Mouse (Mus musculus) neural tube, embryonic 14.5 days (tissue): Measurements from ENCODE around the gene Dcaf8. TPM values are rescaled to one million over a fixed set of nuclear protein-coding genes. Genes with fewer than 3 reads are reported as not detected.

ENCODE experiments used
- ATAC-seq: fragments of 200-750 bp; cut with Nextera tagmentation; 2 replicates; pipeline ENCODE4 v1.8.0; 2017; ENCODE audit warnings: low read depth, mild to moderate bottlenecking, moderate TSS enrichment, moderate library complexity
- H3K27ac ChIP-seq: fragments of 300-500 bp; sonication (generic); 2 replicates; pipeline ENCODE4 v1.5.1; 2014; ENCODE audit warnings: low read depth, mild to moderate bottlenecking, control low read depth, low read length, moderate library complexity, mixed read lengths
- H3K27me3 ChIP-seq: fragments of 300-500 bp; sonication (generic); 2 replicates; pipeline ENCODE4 v1.6.1; 2014; ENCODE audit warnings: low read length; ENCODE audit not compliant: control insufficient read depth, insufficient read depth
- H3K36me3 ChIP-seq: fragments of 300-500 bp; sonication (generic); 2 replicates; pipeline ENCODE4 v1.6.1; 2014; ENCODE audit warnings: low read length, mixed read lengths; ENCODE audit not compliant: control insufficient read depth, insufficient read depth
- H3K4me1 ChIP-seq: fragments of 300-500 bp; sonication (generic); 2 replicates; pipeline ENCODE4 v1.6.1; 2014; ENCODE audit warnings: low read length; ENCODE audit not compliant: control insufficient read depth, insufficient read depth
- H3K4me2 ChIP-seq: fragments of 300-500 bp; sonication (generic); 2 replicates; pipeline ENCODE4 v1.6.1; 2014; ENCODE audit warnings: mild to moderate bottlenecking, low read depth, low read length, control low read depth
- H3K4me3 ChIP-seq: fragments of 300-500 bp; sonication (generic); 2 replicates; pipeline ENCODE4 v1.5.1; 2014; ENCODE audit warnings: low read depth, low read length, control low read depth, mixed read lengths
- H3K9ac ChIP-seq: fragments of 300-500 bp; sonication (generic); replicated peaks from 2 replicates; pipeline ENCODE4 v1.6.1; 2014; ENCODE audit warnings: low read depth, mild to moderate bottlenecking, control low read depth, low read length, mixed read lengths
- H3K9me3 ChIP-seq: fragments of 300-500 bp; sonication (generic); 2 replicates; pipeline ENCODE4 v1.6.1; 2016; ENCODE audit warnings: low read length; ENCODE audit not compliant: control insufficient read depth
- WGBS: fragments of 180-500 bp; shearing (Covaris S2); extraction: QIAGEN DNeasy Blood & Tissue Kit; methylation state at CpG from one replicate; pipeline ENCODE4 v1.1.7; 2014; 5-methylcytosine and 5-hydroxymethylcytosine counted together
- polyA plus RNA-seq: library from polyadenylated mRNA; unstranded; fragments of >200 nt; fragmentation: Nextera tagmentation; extraction: Ambion mirVana; gene quantifications from 2 replicates; pipeline ENCODE4 v1.2.1, GENCODE M21; 2014

The Dcaf8 gene
- polyA plus RNA-seq, 1 experiment from 2014 or later: 72.3 TPM

DNA sequence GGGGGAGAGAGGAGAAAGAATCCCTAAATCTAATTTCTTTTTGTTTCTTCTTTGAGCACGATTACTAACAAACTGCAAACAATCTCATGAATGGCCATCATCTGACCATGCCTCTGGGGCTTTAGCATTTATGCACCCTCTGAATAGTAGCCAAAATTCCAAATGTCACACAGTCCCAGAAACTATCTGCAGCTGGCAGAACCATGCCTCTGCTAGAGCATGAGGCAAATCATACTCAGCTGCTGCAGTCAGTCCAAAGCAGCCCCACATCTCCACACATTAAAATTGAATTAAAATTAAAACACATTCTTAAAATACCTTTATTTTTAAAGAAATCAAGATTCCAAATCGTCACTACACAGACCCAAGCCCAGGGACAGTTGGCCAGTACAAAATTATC is 7.7 kb upstream of the Dcaf8 start:
- Histone ChIP-seq H3K27me3 (no peaks in the 10 kb centered on the region), H3K9me3 (no peaks in the 10 kb centered on the region), H3K4me2 (no peak overlapping the region), H3K9ac (no peak overlapping the region), H3K4me1 (no peaks in the 10 kb centered on the region), H3K4me3 (no peak overlapping the region), H3K27ac (no peak overlapping the region), H3K36me3 (peaks cover under 1% of the 10 kb centered on the region; the same call in 1 of the 2 replicates)
- ATAC-seq: no peak
- WGBS: 90% methylated on average over 2 of the region's 2 CpGs

DNA sequence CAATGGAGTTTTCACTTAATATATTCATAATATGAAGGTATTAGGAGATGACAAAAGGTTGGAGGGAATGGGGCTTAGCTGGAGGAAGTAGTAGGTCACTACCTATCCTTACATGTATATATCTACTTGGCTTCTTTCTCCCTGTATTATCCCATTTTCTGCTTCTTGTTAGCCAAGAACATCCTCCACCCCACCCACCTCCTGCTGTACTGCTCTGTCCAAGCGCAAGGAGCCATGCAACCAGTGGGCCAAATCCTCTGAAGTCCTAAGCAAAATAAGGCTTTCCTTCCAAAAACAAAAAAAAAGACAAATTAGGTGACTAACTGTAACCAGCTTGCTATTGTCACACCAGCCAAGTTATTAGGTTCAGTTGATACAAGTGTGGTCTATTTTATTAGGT is 7.1 kb upstream of the Dcaf8 start:
- no peak overlapping the region for H3K4me2 ChIP-seq
- no peak overlapping the region for H3K4me3 ChIP-seq
- no peaks in the 10 kb centered on the region for H3K36me3 ChIP-seq
- no peaks in the 10 kb centered on the region for H3K4me1 ChIP-seq
- WGBS: 88% methylated on average over 1 of the region's 1 CpGs
- no peak overlapping the region for H3K9ac ChIP-seq
- H3K27me3 ChIP-seq: no peaks in the 10 kb centered on the region
- no peak overlapping the region for H3K27ac ChIP-seq
- no peaks in the 10 kb centered on the region for H3K9me3 ChIP-seq
- ATAC-seq: no peak

DNA sequence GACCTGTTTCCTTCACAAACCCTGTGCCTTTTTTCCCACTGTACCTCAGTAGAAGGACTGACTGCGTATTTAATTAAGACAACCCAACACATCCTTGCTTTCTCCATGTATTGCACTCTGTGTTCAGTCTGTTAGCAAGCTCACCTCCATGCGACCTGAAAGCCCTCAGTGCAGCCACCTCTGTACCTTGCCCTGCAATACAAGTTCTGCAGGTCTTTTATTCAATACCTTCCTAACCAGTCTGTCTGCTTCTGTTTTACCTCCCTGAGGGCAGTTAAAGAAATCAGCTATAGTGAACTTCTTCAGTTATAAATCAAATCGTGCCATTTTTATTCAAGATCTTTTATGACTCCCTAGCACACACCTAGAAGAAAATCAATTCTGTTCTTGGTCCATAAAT is 6.4 kb upstream of the Dcaf8 start:
- no peak for ATAC-seq
- WGBS: 91% methylated on average over 3 of the region's 3 CpGs

DNA sequence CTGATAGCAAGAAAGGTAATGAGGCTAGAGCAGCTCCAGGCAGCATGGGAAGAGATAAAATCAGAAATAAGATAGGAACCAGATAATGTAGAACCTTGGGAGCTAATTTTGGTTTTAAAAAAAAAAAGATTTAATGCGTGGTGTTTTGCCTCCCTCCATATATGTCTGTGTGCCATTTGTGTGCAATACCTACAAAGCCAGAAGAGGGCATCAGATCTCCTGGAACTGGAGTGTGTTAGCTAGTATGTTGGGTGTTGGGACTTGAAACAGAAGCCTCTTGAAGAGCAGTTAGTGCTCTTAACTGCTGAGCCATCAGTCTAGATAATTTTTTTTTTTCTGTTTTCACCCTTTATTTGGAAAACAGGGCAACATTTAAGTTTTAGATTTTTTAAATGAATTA is 4.3 kb upstream of the Dcaf8 start:
- Histone ChIP-seq H3K4me1 (no peaks in the 10 kb centered on the region), H3K4me3 (no peak overlapping the region), H3K9ac (no peak overlapping the region), H3K9me3 (no peaks in the 10 kb centered on the region), H3K27ac (no peak overlapping the region), H3K36me3 (no peaks in the 10 kb centered on the region), H3K4me2 (no peak overlapping the region), H3K27me3 (no peaks in the 10 kb centered on the region)
- 19% methylated on average over 1 of the region's 1 CpGs for WGBS
- ATAC-seq: no peak

More for the DNA sequence above, 6.4 kb upstream of the Dcaf8 start:
- H3K9me3 ChIP-seq: no peaks in the 10 kb centered on the region
- no peak overlapping the region for H3K4me2 ChIP-seq
- H3K36me3 ChIP-seq: no peaks in the 10 kb centered on the region
- no peaks in the 10 kb centered on the region for H3K27me3 ChIP-seq
- no peaks in the 10 kb centered on the region for H3K4me1 ChIP-seq
- no peak overlapping the region for H3K27ac ChIP-seq
- H3K4me3 ChIP-seq: no peak overlapping the region
- H3K9ac ChIP-seq: no peak overlapping the region

DNA sequence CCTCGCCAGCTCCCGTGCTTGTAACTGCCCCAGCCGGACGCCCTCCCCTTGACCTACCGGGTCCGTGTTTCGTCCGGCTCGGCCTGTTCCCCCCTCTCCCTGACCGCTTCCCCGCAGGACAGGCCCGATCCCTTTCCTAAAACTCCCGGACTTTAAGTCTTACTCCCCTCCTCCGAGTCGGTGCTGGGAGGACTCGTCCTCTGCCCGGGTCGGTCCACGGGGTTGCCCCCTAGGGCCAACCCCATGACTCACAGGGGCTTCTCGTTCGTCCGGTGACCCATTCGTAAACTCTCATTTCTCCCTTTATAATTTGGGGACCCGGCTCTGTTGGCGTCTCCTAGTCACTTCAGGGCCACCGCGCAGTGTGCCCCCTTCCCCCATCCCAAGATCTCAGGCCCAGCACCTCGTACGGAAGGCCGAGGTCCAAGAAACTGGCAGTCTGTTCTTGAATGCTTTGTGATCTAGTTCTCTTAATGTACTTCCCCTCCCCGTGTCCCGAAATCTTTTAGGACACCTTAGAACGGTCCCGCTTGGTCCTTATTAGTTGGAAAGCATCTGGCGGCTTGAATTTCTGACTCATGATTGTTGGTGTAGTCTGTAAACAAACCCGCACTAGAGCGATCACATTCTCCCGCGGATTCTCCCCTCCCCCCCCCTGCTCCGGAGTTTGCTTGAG is 533 bp downstream of the Dcaf8 start:
- H3K4me1 ChIP-seq: peaks cover 7% of the 10 kb centered on the region
- under 1% methylated on average over 38 of the region's 40 CpGs for WGBS
- no peaks in the 10 kb centered on the region for H3K9me3 ChIP-seq
- no peaks in the 10 kb centered on the region for H3K27me3 ChIP-seq
- ATAC-seq: peak; percentile 69; the same call in 1 of the 2 replicates
- peak overlapping the region; percentile 98 for H3K9ac ChIP-seq
- peaks cover 15% of the 10 kb centered on the region; the same call in 1 of the 2 replicates for H3K36me3 ChIP-seq
- peak overlapping the region; percentile 89 for H3K4me3 ChIP-seq
- peak overlapping the region; percentile 51 for H3K4me2 ChIP-seq
- peak overlapping the region; percentile 88 for H3K27ac ChIP-seq

DNA sequence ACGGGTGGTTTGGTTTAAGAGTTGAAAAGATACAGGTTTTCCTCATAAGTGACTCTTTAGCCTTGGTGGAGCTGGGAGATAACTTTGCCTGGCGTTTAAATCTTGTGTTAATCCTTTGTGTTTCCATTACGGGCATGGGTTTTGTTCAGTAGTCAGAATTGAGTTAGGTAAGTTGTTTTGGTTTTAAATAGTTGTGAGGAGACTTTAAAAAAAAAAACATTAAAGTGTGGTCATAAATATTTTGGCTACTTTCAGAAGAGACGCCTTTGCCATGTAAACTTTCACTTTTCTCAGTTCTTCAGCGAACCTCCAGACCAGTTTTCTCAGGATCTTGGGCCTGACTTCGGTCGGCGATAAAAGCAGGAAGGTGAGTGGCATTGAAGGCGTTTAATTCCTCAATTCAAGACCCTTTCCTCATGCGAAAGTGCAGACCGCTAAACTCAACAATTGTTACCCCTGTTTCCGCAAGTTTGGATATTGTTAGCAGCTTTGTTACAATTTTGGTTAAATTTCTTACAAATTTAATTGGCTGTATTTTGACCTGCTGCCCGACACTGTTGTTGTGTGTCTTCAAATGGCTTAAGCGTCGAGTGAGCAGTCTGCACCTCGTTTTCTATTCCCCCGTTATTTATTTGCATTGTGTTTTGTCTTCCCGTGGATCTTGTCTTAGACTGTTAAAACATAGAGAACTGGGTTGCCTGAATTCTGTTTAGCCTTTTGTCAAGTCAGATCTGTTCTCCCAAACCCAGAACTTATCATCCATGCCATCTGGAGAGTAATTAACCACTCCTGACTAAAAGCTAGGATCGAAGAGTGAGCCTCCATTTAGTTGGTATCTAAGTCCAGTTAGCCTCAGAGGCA is 1.3 kb downstream of the Dcaf8 start:
- peak overlapping the region; percentile 98 for H3K9ac ChIP-seq
- no peaks in the 10 kb centered on the region for H3K9me3 ChIP-seq
- WGBS: 20% methylated on average over 19 of the region's 19 CpGs
- H3K27ac ChIP-seq: no peak overlapping the region
- no peak for ATAC-seq
- peak overlapping the region; percentile 89 for H3K4me3 ChIP-seq
- H3K4me1 ChIP-seq: peaks cover 7% of the 10 kb centered on the region
- H3K4me2 ChIP-seq: peak overlapping the region; percentile 51
- H3K27me3 ChIP-seq: no peaks in the 10 kb centered on the region
- H3K36me3 ChIP-seq: peaks cover 15% of the 10 kb centered on the region; the same call in 1 of the 2 replicates

DNA sequence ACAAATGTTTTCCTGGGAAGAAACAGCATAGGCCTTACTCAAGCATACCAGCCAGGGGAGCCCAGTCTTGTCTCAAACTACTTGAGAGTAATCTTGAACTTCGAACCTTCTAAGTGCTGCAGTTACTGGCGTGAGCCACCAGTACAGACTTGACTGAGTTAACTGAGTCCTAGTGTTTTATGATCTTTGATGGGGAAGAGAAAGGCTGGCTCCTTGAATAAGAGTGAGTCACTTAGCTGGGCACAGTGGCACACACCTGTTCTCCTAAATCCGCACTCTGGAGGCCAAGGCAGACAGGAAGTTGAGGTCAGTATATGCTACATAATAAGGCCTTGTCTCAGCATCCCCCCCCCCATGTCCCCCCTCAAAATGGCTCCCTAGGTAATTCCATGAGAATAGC is 6.7 kb downstream of the Dcaf8 start:
- Histone ChIP-seq H3K9me3 (no peaks in the 10 kb centered on the region), H3K4me3 (no peak overlapping the region), H3K27me3 (no peaks in the 10 kb centered on the region), H3K9ac (no peak overlapping the region), H3K36me3 (peaks cover 15% of the 10 kb centered on the region; the same call in 1 of the 2 replicates), H3K27ac (no peak overlapping the region), H3K4me1 (peaks cover 1% of the 10 kb centered on the region), H3K4me2 (no peak overlapping the region)
- WGBS: 84% methylated on average over 3 of the region's 3 CpGs
- no peak for ATAC-seq

DNA sequence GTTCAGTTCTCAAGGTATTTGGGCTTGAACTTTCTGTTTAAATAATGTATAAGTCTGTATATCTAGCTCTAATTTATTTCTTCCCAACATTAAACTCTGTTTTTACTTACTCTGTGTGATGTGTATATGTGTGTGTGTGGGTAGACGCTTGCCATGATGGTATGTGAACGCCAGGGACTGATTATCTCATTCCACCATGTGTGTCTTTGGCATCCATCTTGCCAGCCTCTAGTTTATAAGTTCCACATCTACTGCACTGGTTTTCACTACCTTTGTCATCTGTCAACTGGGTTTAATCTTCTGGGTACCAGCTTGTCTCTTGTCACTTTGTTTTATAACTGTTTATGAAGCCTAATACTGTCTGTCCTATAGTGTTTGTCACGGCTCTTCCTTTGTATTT is 7.6 kb downstream of the Dcaf8 start:
- Histone ChIP-seq H3K4me2 (no peak overlapping the region), H3K27me3 (no peaks in the 10 kb centered on the region), H3K27ac (no peak overlapping the region), H3K36me3 (peaks cover 15% of the 10 kb centered on the region; the same call in 1 of the 2 replicates), H3K9me3 (no peaks in the 10 kb centered on the region), H3K4me3 (no peak overlapping the region), H3K4me1 (no peaks in the 10 kb centered on the region), H3K9ac (no peak overlapping the region)
- WGBS: 91% methylated on average over 3 of the region's 3 CpGs
- ATAC-seq: no peak

DNA sequence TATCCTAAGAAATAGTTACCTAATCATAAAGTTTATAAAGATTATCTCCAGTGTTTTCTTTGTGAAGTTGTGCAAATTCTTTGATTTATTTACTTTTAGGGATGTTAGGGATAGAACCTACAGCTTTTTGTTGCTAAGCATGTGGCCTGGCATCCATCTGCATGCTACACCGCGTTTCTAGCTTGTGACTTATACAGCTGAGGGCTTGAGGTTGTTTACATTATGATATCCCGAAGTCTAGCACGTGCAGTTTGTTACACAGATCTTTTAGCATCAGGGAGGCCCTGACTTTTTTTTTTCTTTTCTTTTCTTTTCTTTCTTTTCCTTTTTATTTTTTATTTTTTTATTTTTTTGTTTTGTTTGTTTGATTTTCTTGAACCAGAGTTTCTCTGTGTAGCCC is 12.1 kb downstream of the Dcaf8 start:
- H3K9ac ChIP-seq: no peak overlapping the region
- H3K36me3 ChIP-seq: no peaks in the 10 kb centered on the region
- H3K27ac ChIP-seq: no peak overlapping the region
- 84% methylated on average over 4 of the region's 4 CpGs for WGBS
- no peak overlapping the region for H3K4me3 ChIP-seq
- no peak overlapping the region for H3K4me2 ChIP-seq
- no peaks in the 10 kb centered on the region for H3K4me1 ChIP-seq
- no peaks in the 10 kb centered on the region for H3K27me3 ChIP-seq
- no peaks in the 10 kb centered on the region for H3K9me3 ChIP-seq
- ATAC-seq: no peak
